Mouse (Mus musculus) ovary, adult 10 weeks (tissue): Measurements from ENCODE around the gene Slc38a9. TPM values are rescaled to one million over a fixed set of nuclear protein-coding genes. Genes with fewer than 3 reads are reported as not detected.

Experiments
- polyA plus RNA-seq: library from polyadenylated mRNA; stranded (reverse); fragments of 350-450 nt; fragmentation: Illumina TruSeq; extraction: RNeasy Lipid Tissue Mini Kit (QIAGEN cat#74804); gene quantifications from one replicate; pipeline ENCODE4 v1.2.3, GENCODE M21; 2014

Slc38a9 gene
- 16.5 TPM for polyA plus RNA-seq

GRCm38 (mm10) chr13:112660574-112661381 is at the start of gene Slc38a9:
Gene Slc38a9, plus strand, starts transcription at chr13:112660751.

GRCm38 (mm10) chr13:112652205-112652604 is 8.3 kb upstream of the Slc38a9 start, which contains the start of gene Ddx4:
Gene Ddx4, minus strand, starts transcription at chr13:112652475.

Other genes with a start within 250 kb of the Slc38a9 start
- gene Il6st, start 196.7 kb upstream of the Slc38a9 start, polyA plus RNA-seq: 183 TPM
- 0.63 TPM for gene Il31ra, start 66.4 kb upstream of the Slc38a9 start, polyA plus RNA-seq
- 9.0 TPM for gene Ddx4, start 8.3 kb upstream of the Slc38a9 start, polyA plus RNA-seq
- 56.3 TPM for gene Plpp1, start 140.0 kb downstream of the Slc38a9 start, polyA plus RNA-seq